Mouse (Mus musculus): ENCODE data around the gene Lrmda. TPM values are rescaled to one million over a fixed set of nuclear protein-coding genes. Genes with fewer than 3 reads are reported as not detected.

Lrmda gene
- polyA plus RNA-seq, 1 experiment from 2014 or later = 0.20 TPM

DNA sequence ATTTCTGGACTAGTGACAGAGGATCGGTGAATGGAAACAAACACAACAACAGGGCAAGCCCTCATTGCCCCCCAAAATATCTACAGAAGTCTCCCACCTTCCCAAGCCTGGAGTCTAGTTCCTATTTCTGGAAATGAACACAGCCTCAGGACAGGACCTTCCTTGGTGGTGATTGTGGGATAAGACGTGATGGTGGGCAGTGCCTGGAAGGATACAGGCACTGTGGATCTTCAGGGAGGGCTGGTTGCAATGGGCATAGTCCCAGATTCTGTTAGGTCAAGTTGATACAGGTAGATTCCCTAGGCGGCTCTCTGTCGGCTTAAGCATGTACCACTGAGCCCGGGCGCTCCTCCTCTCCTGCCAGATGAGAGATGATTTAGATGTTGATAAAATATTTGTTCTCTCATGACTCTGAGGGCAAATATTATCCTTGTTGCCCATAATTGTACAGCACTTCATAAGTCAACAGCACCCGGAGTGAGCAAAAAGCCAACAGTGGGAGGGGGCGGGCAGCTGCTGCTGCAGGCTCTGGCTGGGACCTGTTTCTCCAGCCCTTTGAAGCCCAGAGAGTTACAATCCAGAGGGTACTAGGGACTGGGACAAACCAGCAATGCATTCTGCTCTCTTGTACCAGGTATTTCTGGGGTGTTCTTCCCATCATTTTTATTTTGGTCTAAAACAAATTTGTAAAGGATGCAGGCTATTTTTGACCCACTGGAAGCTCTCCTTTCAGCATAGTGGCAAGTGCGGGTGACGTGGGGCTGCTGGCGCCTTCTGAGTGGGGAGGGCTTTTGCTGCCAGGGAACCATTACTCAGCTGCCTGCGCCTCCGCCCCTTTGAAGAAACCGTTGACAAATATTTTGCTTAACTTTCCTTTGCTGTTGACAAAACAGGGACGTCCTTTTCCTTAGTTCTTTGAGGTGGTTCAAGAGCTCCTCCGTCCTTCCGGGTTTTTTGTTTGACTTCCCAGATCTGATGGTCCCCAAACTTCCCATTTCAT is 630.8 kb downstream of the Lrmda start:
- 79% methylated on average over 17 of the region's 17 CpGs for WGBS
- H3K27me3 ChIP-seq (ENCODE audit: poor library complexity, severe bottlenecking) = peaks cover 40% of the 10 kb centered on the region
- no peaks in the 10 kb centered on the region for H3K9me3 ChIP-seq
- H3K4me1 ChIP-seq = peaks cover 47% of the 10 kb centered on the region
- no peaks in the 10 kb centered on the region for H3K36me3 ChIP-seq (replicated peaks)
- no peak for DNase-seq (ENCODE audit: extremely low spot score, low spot score)
- H3K4me3 ChIP-seq = no peak overlapping the region
- H3K27ac ChIP-seq = peak overlapping the region; percentile 33; the same call in 1 of the 2 replicates

DNA sequence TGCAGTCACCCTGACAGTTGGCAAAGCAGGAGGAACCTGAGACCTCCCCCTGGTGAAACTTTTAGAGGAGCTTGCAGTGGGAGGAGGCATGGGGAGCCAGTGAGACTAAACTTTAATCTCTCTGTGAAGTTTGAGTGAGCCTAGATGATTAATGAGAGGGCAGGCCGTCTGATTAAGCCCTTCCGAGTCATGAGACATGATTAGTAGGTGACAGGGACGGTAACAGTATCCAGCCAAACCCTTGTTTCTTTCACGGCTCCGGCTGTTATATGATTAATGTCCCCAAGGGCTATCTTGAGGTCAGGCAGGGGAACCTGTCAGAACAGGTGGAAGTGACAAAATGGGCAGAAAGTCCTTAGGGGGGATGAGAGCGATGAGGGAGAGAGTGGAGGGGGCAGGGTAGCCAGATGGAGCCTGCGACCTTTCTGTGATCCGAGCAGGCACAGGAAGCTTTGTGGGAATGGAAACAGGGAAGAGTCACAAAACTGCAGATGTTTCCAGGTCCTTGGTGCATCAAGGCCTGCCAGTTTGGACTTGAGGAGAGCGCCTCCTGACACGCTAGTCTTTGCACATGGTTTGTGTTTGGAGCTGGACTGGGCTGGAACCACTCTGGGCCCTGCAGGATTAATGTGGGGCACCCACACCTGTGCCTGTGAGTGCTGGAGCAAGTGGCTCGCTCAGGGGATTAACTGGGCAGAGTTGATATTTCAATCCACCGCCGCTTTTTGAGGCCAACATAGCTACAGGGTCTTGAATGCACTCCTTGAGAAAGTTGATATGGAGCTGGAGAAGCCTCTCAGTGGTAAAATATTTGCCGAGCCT is 631.8 kb downstream of the Lrmda start:
- Histone ChIP-seq H3K4me1 (peaks cover 47% of the 10 kb centered on the region), H3K36me3 (replicated peaks) (no peaks in the 10 kb centered on the region), H3K27ac (peak overlapping the region; percentile 37; the same call in 1 of the 2 replicates), H3K27me3 (ENCODE audit: poor library complexity, severe bottlenecking) (peaks cover 40% of the 10 kb centered on the region), H3K4me3 (no peak overlapping the region), H3K9me3 (no peaks in the 10 kb centered on the region)
- WGBS = 67% methylated on average over 14 of the region's 14 CpGs
- no peak for DNase-seq (ENCODE audit: extremely low spot score, low spot score)

DNA sequence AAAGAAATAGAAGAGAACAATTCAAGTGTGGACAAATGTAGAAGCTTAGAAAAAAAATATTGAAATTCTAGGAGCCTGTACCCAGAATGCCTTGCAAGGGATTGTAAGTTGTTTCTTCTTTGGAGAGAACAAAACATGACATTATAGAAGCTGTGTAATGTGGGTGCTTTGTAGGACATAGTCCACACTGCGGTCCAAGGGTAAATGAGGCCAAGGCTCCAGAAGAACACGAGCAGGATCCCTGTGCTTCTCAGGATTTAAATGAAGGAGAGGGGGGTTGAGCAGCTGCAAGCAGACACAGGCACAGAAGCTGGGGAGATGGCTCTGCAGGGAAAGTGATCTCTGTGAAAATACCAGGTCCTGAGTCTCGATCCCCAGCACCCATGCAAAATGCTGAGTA is 643.0 kb downstream of the Lrmda start:
- Histone ChIP-seq H3K4me3 (no peak overlapping the region), H3K36me3 (replicated peaks) (no peaks in the 10 kb centered on the region), H3K4me1 (no peaks in the 10 kb centered on the region), H3K9me3 (no peaks in the 10 kb centered on the region), H3K27me3 (ENCODE audit: poor library complexity, severe bottlenecking) (peaks cover 27% of the 10 kb centered on the region), H3K27ac (no peak overlapping the region)
- DNase-seq (ENCODE audit: extremely low spot score, low spot score) = no peak
- 81% methylated on average over 3 of the region's 3 CpGs for WGBS

DNA sequence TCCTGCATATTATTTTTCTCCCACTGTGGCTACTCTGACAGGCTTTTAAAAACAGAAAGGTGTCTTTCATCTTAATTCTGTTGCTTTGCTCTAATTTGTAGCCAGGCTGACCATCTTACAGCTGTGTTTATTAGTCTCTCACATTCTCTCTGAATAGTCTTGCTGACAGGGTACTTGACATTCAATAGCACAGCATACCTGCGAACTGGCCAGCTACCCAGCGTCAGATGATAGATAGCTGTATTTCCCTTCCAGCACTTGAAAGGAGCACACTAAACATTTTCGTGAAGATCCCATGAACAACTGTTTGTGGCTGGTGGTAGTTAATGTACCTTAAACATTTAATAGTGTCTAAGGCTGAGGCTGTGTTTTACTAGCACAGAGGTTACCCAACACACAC is 646.9 kb downstream of the Lrmda start:
- Histone ChIP-seq H3K36me3 (replicated peaks) (no peaks in the 10 kb centered on the region), H3K4me1 (no peaks in the 10 kb centered on the region), H3K27ac (no peak overlapping the region), H3K9me3 (no peaks in the 10 kb centered on the region), H3K4me3 (no peak overlapping the region), H3K27me3 (ENCODE audit: poor library complexity, severe bottlenecking) (peaks cover 27% of the 10 kb centered on the region)
- 88% methylated on average over 3 of the region's 3 CpGs for WGBS
- no peak for DNase-seq (ENCODE audit: extremely low spot score, low spot score)

DNA sequence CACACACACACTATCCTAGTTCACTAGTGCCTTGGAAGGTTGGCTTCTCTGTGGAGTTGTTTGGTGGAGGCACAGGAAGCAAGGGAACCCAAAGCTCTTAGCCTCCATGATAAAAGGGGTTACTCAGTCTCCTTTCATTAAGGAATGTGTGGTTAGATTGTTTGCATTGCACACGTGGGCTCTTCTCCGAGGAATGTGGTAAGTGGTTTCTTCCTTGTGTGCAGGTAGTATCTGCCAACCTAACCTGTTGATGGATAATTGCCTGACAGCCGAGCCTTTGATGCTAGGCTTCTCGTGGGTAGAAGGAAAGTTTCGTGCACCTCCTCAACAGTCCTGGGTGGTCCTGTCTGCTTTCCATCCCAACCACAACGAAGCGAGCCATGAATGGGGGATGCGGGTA is 648.8 kb downstream of the Lrmda start:
- H3K27me3 ChIP-seq (ENCODE audit: poor library complexity, severe bottlenecking) = peaks cover 24% of the 10 kb centered on the region
- H3K27ac ChIP-seq = no peak overlapping the region
- WGBS = 79% methylated on average over 8 of the region's 8 CpGs
- no peak for DNase-seq (ENCODE audit: extremely low spot score, low spot score)
- H3K4me3 ChIP-seq = no peak overlapping the region
- H3K9me3 ChIP-seq = no peaks in the 10 kb centered on the region
- no peaks in the 10 kb centered on the region for H3K36me3 ChIP-seq (replicated peaks)
- no peaks in the 10 kb centered on the region for H3K4me1 ChIP-seq

DNA sequence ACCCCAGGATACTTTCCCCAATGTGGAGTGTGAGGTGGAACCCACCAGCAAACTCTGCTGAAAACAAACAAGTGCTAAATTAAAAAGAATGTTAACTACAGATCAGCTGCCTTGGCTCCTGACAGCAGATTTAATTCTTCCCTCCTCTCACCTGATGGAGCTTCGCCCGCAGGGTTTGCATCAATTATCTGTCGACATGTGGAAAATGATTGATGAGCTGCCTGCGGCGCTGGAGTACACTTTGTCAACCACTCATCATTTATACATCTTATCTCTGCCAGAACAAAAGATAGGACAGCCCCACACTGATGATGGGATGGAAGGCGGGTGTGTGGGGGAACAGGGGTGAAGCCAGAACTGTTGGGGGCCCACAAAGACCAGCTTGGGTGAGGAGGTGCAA is 649.2 kb downstream of the Lrmda start:
- Histone ChIP-seq H3K9me3 (no peaks in the 10 kb centered on the region), H3K36me3 (replicated peaks) (no peaks in the 10 kb centered on the region), H3K4me1 (peaks cover 3% of the 10 kb centered on the region; the same call in 1 of the 2 replicates), H3K4me3 (no peak overlapping the region), H3K27me3 (ENCODE audit: poor library complexity, severe bottlenecking) (peaks cover 27% of the 10 kb centered on the region), H3K27ac (no peak overlapping the region)
- WGBS = 87% methylated on average over 6 of the region's 6 CpGs
- no peak for DNase-seq (ENCODE audit: extremely low spot score, low spot score)

DNA sequence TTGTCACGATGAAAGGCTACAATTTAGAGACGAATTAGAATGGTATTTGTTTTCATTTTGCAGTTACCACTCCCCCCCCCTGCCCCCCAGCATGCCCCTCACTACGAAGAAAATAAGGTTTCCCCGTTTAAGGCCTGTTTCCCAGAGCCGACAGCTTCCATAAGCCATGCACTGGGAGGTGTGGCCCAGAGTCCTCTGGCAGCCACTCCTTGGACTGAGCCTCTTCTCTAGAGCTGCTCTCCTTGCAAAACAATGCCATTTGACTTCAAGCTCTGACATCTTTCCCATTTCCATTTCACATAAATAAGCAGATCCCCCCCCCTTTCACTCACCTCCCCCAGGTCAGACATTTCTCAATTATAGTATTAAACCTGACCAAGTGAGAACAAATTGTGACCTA is 654.1 kb downstream of the Lrmda start:
- H3K4me3 ChIP-seq = no peak overlapping the region
- DNase-seq (ENCODE audit: extremely low spot score, low spot score) = no peak
- peaks cover 53% of the 10 kb centered on the region for H3K27me3 ChIP-seq (ENCODE audit: poor library complexity, severe bottlenecking)
- no peaks in the 10 kb centered on the region for H3K9me3 ChIP-seq
- 61% methylated on average over 5 of the region's 5 CpGs for WGBS
- H3K27ac ChIP-seq = no peak overlapping the region
- no peaks in the 10 kb centered on the region for H3K36me3 ChIP-seq (replicated peaks)
- peaks cover 17% of the 10 kb centered on the region for H3K4me1 ChIP-seq

DNA sequence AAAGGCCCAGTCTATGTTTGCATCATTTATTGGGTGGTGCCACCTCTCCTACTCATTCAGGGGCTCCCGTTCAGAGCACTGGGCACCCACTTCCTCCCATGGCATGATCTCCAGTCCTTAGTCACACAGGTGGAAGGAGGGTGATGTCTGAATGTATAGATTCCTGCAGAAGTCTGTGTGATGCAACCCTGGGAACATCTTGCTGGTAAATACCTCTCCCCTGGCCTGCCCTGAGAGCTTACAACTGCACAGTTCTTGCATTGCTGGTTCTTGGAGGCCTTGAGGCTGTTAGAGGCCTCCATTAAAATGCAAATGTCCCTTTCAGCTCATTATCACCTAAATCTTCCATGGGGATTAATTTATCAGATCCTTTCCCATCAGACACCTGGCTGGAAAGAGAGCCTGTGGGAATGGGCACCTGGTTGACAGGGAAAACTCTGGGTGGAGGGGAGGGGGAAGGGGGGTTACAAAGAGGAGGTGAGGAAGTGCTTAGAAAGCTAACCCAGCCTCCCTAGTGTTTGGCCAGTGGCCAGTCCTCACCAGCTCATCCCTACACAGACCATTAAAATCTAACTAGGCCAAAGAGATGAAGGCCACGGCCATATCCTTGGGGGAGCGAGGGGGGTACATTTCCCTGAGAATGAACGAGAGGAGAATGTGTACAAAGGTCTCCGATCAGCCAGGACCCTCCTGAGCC is 659.6 kb downstream of the Lrmda start:
- Histone ChIP-seq H3K9me3 (no peaks in the 10 kb centered on the region), H3K4me3 (no peak overlapping the region; the same call in 1 of the 2 replicates), H3K4me1 (peaks cover 40% of the 10 kb centered on the region), H3K27me3 (ENCODE audit: poor library complexity, severe bottlenecking) (peaks cover 84% of the 10 kb centered on the region), H3K27ac (peak overlapping the region; percentile 83), H3K36me3 (replicated peaks) (no peaks in the 10 kb centered on the region)
- no peak for DNase-seq (ENCODE audit: extremely low spot score, low spot score)
- WGBS = 67% methylated on average over 5 of the region's 5 CpGs

DNA sequence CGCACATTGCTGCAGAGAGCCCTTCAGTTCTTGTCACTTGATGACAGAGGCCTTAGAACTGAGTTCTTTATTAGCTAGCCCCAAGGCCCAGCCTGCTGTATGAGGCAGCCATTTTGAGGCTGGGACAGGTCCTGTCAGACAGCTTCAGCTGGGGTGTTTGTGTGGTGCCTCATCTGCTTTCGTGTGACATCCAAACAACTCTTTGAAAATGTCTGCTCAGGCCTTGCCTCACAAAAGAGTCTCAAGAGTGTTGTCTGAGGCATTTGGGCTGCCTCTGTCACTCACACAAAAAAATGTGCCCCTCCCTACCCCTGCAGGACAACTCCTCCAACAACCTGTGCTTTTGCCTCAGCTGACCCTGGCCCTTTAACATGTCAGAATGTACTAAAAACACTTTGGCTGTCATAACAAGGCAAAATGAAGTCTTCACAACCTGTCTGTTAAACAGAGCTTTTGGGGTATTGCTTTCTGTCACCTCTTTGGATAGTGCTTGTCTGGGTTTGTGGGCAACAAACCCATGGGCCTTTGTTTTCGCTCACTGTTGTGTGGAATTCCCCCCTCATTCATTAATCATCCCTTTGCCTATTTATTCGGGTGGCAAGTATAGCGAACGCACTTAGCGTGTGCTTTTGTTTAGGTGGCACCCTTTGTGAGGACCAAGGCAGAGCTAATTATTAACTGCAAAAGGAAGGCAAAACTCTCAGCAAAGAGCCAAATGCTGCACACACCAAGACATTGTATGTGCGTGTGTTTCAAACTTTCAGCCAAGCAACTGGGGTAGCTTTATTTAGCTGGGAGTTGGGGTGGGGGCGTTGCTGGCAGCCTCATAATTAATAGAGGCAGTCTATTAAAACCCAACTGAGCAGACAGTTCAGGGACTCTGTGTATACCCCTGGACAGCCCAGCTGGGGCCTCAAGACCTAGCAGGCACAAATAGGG is 660.5 kb downstream of the Lrmda start:
- peak; percentile 48 for DNase-seq (ENCODE audit: extremely low spot score, low spot score)
- peak overlapping the region; percentile 83 for H3K27ac ChIP-seq

DNA sequence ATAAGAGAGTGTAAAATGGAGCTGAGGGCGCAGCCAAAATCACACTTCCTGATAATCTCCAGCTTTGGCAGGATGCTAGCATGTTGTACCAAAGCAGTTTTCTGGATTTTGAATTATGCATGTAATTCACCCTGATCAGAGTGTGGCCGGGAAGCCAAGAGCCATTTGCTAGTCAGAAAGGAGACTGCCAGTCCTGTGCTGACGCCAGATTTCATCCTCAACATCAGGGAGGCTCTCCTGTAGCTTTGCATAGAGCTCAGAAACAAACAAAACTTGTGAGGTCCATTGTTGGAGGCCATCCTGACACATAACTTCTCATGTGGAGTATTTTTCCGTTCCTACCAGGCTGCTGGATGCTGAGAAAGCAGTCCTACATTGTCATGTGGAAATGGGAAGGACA is 667.4 kb downstream of the Lrmda start:
- no peak overlapping the region for H3K4me3 ChIP-seq
- no peaks in the 10 kb centered on the region for H3K9me3 ChIP-seq
- H3K36me3 ChIP-seq (replicated peaks) = no peaks in the 10 kb centered on the region
- DNase-seq (ENCODE audit: extremely low spot score, low spot score) = no peak
- no peak overlapping the region for H3K27ac ChIP-seq
- 78% methylated on average over 4 of the region's 4 CpGs for WGBS
- peaks cover 66% of the 10 kb centered on the region for H3K27me3 ChIP-seq (ENCODE audit: poor library complexity, severe bottlenecking)
- H3K4me1 ChIP-seq = no peaks in the 10 kb centered on the region

More for the DNA sequence above, 660.5 kb downstream of the Lrmda start:
- H3K9me3 ChIP-seq = no peaks in the 10 kb centered on the region
- peaks cover 86% of the 10 kb centered on the region for H3K27me3 ChIP-seq (ENCODE audit: poor library complexity, severe bottlenecking)
- H3K4me3 ChIP-seq = no peak overlapping the region; the same call in 1 of the 2 replicates
- WGBS = 36% methylated on average over 9 of the region's 9 CpGs
- peaks cover 40% of the 10 kb centered on the region for H3K4me1 ChIP-seq
- H3K36me3 ChIP-seq (replicated peaks) = no peaks in the 10 kb centered on the region

DNA sequence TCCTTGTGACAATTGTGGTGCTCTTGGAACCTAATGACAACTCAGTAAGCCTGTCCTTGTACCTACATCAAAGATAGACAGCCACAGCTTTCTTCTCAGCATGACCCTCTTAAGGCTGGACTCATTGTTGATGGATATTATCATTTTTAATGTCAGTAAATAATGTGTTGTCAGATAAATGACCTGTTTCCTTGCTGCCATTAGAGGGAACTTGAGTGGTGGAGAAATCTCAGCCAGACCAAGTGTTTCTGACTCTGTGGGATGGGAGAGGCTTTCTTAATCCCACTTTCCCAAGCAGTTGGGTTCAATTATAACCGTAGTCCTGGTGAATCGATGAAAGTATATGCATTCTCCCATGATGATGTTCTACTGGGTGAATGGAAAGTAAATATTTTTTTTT is 668.9 kb downstream of the Lrmda start:
- Histone ChIP-seq H3K4me1 (0 out of 2 replicates have a peak, but pooled peaks cover 4% of the 10 kb centered on the region), H3K27me3 (ENCODE audit: poor library complexity, severe bottlenecking) (peaks cover 59% of the 10 kb centered on the region), H3K9me3 (no peaks in the 10 kb centered on the region), H3K4me3 (no peak overlapping the region), H3K27ac (no peak overlapping the region), H3K36me3 (replicated peaks) (no peaks in the 10 kb centered on the region)
- 94% methylated on average over 2 of the region's 2 CpGs for WGBS
- no peak for DNase-seq (ENCODE audit: extremely low spot score, low spot score)

All from forebrain, embryonic 10.5 days (tissue).